Mouse (Mus musculus) embryo, embryonic 10 days (tissue): ENCODE data around the gene Tcl1.
"Not testable (repeated sequence)": the region's sequence is repeated elsewhere in the genome, so short reads cannot be mapped to it uniquely, and the experiment has no call there.

ENCODE experiments used
- DNase-seq: peaks from one replicate; pipeline ENCODE4 v3.0.0-alpha.2; 2015; ENCODE audit warnings: low spot score

Tcl1 gene

DNA sequence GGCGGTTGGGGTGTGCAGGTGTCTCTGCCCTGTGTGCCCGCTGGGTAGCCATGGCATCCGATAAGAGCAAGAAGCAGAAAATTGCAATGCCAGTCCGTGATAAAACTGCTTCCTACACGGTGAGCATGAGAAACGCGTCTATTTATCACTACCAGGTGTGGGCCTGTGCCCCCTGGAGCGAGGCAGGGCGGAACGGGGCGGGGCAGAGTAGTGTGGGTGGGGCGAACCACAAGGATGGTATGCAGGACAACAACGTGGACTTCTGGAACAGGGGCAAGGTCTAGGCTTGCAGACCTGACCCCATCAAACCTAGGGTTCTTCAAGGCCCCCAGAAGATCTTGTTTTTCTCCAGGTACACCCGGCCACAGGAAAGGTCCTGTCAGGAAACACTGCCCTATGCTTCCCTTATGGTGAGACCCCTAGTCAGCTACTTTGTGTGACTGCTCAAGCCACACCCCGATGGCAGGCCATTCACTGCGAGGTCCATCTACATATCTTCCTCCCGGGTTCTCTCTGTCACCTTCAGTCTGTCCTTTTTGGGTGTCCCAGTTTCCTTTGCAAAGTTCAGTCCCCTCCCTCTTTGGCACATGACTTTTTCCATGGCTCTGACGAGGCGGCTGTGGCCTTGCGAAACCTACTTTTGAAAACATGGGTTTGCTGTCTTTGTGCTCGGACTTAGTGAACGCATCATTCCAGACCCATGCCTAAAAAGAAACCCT lies at the start of gene Tcl1:
TSS of gene Tcl1 (minus strand) at position 193 of the 719 bp plus-strand sequence.
- no peak for DNase-seq

DNA sequence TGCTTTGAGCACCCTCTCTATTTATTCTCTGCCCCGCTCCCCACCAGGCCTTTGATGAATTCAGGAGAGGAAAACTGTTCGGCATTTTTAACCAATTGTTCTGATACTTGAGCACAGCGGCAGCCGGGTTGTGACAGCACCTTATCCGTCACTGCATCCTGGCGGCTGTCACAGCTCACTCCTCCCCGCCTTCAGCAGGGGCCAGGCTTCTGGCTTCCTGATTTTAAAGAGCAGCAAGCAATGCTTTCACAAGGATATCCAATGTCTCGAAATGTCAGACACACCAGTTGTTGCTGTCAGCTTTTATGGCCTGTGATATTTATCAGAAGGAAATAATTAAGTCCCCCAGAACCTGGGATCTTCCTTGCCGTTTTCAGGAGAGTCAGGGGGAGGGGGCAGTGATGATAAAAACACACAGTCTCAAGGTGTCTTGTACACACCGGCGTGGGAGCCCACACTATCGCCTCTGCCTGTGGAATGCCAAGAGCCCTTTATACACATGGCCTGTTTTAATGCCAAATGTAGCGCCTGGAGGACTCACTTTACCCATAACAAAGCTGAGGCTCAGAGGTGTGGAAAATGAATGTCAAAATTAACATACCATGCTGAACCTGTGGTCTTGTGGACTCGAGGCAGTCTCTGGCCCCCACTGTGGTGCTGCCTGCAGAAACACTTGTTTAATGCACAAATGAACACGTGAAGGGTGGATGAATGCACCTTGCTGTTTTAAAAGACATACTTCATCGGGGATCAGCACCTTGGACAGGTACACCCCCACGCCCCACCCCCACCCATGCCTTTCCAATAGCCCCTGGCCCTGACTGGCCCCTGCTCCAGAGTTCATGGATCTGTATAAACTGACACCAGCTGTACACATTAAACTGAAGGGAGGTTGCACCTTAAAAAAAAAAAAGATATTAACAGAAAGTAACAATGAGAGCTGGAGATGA lies 48.7 kb upstream of the Tcl1 start:
- no peak for DNase-seq

DNA sequence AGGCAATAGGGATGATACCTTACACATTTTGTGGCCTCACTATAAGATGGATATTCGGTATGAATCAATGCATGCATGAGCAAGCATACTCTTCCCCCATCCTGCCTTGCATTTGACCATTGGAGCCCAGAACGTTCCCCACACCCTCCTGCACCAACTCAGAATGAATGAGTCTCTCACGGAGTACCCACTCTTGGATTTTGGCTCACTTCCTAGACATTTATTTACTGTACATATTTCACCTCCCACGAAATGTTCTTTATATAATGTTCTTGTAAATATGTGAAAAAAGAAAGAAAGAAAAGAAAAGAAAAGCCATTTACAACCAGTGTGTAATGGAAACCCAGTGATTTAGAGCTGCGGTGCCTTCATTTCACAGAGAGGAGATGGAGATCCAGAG lies 44.5 kb upstream of the Tcl1 start:
- no peak for DNase-seq

DNA sequence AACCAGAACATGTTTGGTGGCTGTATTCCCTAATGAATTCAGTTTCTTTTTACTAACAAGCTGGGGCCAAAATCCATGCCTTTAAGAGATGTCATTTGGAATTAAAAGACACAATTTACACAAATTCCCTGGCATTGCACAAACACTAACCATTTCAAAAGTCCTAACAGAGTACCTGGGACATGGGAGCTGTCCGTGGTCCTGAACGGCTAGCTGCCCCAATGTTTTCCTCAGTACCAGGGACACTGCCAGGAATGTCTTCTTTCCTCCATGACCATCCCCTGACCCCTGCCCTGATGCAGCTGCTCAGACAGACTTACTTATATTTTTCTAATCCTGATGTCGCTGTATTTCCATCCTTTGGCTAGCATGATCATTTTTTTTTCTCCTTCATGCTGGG lies 43.5 kb upstream of the Tcl1 start:
- DNase-seq: peak; percentile 91

DNA sequence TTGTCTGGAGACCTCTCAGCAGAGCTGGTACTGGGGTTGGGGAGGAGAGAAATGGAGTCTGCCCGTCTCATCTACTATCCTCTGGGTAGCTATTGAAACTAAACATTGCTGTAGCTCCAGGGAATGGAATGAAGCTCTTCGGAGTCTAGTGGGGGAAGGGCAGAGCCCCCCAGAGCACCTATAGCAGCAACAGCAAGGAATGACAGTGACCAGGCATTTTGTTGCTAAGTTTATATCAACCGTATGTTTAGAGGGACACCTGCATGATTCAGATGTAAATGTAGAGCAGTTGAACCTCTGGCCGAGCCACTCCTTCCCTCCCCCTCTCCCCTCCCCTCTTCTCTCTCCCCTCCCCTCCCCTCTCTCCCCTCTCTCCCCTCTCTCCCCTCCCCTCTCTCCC lies 36.6 kb upstream of the Tcl1 start:
- DNase-seq: no peak

DNA sequence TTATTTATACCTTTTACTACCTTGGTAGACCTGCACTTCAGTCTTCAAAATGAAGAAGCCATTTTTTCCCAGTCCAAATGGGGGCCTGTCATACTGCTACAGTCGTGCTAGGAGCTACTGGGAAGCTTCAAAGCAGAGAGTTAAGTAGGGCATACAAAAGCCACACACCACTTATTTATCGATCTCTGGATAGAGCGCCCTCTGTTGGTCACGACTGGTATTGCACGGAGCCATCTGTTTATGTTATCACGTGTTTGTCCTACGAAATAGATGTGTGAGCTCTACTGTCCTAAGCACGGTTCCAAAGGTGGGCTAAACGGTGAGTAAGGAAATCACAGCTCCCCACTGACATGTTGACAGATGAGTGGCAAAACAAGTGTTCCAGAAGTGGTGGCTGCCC lies 36.2 kb upstream of the Tcl1 start:
- DNase-seq: peak; percentile 73

DNA sequence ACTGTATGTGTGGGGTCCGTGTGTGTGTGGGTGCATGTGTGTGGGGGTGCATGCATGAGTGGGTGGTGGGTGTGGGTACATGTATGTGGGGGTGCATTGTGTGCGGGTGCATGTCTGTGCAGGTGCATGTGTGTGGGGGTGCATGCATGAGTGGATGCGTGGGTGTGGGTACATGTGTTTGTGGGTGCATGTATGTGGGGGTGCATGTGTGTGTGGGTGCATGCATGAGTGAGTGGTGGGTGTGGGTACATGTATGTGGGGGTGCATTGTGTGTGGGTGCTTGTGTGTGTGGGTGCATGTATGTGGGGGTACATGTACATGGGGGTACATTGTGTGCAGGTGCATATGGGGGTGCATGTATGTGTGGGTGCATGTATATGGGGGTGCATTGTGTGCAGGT lies 31.2 kb upstream of the Tcl1 start:
- no peak for DNase-seq

DNA sequence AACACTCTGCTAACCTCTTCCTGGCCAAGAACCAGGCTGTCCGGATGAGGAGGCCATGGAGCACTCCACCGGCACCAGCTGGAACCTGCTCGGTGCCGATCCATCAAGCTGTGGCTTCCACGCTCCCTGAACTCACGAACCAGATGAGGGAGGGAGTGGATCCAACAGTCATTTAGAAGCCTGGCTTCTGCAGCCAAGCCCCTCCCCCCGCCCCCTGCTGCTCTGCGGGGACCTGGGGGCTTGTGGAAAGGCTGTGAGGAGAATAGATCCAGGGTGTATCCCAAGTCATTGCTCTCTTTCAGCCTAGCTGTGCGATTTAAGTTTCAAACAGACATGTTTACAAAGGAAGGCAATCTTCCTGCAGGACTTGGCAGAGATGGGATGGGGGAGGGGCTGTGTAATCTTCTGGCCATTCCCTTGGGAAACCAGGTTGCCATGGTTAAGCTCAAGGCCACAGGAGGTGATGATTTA lies 26.2 kb upstream of the Tcl1 start:
- DNase-seq: peak; percentile 48

DNA sequence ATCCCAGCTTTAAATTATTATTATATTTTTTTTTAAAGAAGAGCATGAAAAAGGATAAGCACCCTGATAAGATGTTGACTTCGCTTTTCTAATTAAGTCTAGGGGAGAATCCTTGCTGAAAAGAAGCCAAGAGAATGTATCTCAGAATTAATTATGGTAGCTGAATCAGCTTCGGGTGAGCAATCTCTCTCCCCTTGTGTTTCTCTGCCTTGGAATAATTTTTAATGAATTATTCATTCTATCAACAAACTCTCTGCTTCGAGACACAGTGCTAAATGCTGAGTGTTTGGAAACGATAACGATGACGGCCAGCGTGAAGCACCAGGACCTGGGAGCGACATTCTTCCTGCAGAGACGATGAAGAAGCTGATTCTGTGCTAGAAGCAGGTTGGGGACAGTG lies 16.5 kb upstream of the Tcl1 start:
- DNase-seq: no peak

DNA sequence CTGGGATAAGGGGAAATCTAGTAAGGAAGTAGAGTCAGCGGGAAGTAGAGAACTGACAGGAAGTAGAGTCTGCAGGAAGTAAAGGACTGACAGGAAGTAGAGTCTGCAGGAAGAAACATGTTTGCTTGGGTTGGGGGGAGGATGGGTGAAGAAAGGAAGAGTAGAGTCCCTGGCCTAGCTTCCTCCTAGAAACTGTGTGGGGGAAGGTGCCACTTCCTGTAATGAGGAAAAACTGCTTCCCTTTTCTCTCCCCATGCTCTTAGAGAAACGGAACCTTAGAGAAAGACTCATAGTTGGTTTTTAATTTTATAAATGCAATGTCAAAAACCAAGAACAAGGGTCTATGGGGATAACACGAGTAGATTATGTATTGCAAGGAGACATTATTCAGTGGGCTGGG lies 12.5 kb upstream of the Tcl1 start:
- no peak for DNase-seq

DNA sequence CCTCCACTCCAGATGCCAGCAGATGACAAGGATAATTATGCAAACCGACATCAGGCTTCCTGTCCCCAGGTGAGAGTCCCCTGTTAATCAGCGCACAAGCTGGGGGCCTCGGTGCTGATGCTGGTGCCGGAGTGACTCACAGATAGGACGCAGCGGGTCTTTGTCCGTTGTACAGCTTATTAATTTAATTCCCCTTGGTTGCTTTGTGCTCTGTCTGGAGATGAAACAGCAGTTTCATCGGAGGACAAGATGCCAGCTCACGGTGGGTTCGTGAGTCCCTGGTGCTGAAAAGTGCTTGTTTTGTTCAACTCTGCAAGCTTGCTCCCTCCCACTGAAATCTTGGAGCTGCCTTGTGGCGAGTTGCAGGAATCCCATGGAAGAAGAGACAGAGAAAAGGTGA lies 11.8 kb upstream of the Tcl1 start:
- DNase-seq: no peak

DNA sequence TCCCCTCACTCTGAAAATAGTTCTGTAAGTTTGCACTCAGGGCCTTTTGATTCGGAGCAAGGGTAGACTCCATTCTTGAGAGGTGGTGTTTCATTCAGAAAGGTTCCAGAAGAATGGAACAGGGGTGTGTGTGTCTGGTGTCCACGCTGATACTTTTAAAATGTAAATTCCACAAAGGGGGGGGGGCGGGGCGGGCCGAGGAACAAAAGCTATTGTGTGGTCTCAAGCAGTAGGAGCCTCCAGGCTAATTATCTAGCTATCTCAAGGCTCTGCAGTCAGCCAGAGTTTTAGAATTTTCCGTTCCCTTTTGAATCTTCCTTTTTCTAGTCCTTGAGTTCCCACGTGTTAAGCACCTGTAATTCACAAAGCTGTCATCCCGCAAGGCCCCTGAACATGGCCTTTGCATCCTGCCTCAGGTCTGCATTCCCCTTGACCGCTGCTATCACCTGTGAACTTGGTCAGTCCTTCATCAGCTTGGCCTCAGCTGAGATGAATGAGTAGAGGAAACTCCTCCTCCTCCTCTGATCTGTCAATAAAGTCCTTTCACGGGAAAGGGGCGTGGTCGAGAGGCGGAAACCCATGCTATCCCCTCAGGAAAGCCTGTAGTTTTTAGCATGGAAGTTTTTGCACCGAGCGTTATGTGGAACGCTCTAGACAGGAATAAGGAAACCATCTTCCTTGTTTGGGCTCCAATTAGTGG lies 2.2 kb upstream of the Tcl1 start:
- no peak for DNase-seq

DNA sequence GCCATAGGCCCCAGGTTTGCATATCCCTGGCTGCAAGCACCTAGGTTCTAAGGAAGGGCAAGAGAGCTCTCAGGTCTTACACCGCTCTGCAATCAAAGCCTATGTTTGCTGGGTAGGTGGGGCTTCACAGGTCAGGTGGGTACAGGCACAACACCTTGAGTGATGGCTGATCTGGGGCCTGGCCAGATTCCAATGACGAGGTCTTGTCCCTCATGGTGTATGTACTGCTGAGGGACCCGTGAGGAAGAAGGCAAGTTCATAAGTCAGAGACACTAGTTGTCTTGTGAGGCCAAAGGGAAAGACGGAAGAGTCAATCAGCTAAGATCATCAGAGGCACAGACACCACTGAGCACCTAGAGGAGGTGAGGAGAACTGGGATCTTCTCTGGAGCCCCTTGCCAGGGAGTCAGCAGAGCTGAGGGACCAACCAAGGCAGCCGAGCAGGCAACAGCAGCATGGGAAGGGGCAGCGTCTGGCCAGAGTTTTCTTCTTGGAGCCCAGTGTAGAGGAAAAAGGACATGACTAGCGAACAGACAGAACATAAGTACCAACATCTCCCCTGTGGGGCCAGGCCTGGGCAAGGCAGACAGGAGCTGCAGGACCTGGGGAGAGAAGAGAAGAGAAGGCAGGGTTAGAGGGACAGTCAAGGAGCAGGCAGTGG lies 5.4 kb downstream of the Tcl1 start:
- DNase-seq: no peak

DNA sequence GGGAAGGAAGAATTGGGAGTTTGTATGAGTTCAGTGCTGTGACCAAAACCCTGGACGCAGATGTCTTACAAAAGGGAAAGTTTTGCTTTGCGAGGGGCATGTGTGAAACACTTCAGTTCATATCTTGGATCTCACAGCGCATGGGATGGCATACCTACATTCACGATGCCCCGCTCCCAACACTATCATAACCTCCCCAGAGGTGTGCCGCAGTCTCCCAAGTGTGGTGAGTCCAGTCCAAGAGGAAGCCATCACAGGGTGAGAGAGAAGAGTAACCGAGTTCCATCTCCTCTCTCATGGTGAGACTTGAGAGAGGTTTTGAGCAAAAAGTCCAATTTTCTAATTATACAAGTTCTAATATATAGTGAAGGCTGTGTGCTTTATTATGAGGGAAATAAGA lies 13.4 kb downstream of the Tcl1 start:
- no peak for DNase-seq

DNA sequence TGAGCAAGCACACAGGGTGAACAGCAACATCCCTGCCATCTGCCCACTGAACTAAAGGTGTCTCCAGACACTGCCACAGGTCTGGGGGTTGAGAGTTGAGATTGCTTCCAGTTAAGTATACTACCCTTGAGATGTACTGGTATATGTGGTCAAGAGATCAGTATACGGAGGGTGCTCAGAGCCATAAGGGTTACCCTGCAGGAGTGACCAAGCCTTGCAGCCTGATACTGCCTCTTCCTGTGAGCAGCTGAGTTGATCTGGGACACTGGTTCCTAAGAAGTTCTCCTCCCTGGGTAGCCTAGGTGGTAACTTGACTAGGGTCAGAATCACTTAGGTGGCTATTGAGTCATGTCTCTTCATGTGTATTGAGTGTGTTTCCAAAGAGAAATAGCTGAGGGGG lies 14.2 kb downstream of the Tcl1 start:
- DNase-seq: no peak

DNA sequence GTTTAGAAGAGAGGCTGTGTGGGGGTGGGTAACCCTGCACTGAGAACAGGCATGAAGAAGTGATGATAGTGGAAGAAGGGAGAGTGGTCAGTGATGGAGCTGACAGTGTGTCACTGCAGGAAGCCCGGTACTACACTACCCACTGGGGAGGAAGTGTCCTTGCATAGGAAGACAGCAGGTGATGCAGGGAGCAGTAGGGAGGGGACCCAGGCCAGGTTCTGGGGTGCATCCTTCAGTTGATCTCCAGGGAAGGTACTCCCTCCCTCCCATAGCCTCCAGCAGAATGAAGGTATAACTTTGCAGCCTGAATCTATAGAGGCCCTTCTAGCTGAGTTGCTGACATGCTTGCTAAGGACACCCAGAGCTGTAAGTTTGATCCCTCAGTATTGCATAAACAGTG lies 15.5 kb downstream of the Tcl1 start:
- DNase-seq: no peak

DNA sequence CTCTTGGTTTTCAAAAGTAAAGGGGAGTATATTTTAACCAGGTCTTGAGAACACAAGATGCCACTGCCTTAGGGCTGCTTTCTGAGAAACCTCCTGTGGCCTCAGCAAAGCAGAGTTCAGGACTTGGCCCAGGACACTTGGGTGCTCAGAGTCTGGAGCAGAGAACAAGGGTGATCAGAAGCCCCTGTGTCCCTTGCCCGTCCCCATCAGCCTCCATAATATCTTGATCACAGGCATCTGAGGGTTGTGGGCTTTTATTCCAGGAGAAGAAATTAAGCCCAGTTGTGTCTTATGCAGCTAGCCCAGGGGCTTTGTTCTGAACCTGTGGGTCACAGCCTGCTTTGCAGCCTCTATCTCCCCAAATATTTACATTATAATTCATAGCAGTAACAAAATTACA lies 20.9 kb downstream of the Tcl1 start, which contains the start of gene Tcl1b4:
TSS of gene Tcl1b4 (plus strand) at position 301 of the 400 bp plus-strand sequence.
- not testable (repeated sequence) for DNase-seq

DNA sequence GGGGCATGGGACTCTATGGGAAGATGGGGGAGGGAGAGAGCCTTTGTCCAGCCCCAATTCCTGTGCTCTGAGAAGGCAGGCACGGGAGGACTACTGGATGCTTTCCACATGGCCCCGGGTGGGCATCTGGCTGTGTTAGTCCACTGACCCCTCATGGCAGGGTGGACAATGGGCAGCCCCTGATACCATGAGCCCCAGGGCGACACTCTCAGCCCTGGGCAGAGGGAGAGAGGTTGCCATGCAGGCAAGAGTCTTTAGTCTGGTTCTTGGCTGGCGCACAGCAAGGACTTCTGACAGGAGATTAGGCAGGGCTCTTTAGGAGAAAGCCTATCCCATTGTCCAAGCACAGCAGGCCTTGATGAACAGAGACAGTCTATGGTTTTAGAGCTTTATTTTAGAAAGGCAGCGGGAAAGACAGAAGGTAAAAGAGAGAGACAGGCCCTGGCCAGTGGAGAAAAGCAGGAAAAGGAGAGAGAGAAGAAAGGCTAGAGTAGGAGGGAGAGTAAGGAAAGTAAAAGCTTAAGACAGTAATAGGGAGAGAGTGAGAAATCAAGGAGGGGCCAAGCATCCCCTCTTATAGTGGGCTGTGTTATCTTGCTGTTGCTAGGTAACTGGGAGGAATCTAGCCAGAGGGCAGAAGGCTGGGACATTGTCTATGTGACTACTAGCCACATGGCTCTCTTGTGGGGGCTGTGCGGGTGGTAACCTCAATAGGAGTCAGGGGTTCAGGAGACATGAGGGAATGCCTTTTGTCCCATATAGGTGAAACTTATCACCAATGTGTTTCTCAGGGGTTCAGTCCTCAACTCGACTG lies 22.7 kb downstream of the Tcl1 start:
- peak; percentile 34 for DNase-seq

DNA sequence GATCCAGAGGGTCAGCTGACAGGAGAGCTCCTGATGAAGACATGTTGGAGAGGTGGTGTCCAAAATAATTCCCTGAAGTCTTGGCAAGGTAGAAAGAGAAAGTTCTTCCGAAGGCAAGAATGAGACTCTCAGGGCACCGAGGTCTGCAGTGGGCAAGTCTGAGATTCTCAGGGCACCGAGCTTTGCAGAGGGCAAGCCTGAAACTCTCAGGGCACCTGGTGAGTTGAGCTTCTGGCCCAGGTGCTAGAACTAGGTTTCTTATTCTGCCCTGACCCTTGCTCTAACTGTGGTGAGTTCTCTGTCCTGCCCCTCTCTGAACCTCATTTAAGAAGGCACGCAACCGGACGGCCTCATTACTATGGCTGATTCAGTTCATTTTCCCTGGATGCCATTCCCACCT lies 31.9 kb downstream of the Tcl1 start, which contains the start of gene Tcl1b3:
TSS of gene Tcl1b3 (plus strand) at position 301 of the 400 bp plus-strand sequence.
- not testable (repeated sequence) for DNase-seq

DNA sequence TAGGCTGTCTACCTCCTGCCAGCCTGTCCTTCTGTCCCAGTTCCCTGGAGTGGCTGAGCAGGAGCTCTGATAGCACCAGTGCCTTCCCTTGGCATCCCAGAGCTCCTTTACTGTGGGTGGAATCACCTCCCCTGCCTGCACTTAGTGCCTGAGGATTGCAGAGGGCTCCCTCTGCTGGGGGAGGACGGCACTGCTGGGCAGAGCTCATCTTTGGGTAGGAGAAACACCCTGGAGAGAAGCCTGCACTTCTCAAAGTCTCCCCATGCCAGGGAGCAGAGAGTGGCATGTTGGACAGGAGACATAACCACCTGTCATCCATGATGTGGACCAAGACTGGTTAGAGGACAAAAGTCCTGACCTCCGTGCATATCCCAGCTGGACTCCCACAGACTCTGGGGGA lies 33.6 kb downstream of the Tcl1 start:
- not testable (repeated sequence) for DNase-seq
